Mouse (Mus musculus) T-cell, adult 2 months (primary cell): Measurements from ENCODE around the gene Taf11.

Experiments used
- DNase-seq: peaks from one replicate; pipeline ENCODE4 v3.0.0; 2022; ENCODE audit warnings: low spot score

The Taf11 gene

DNA sequence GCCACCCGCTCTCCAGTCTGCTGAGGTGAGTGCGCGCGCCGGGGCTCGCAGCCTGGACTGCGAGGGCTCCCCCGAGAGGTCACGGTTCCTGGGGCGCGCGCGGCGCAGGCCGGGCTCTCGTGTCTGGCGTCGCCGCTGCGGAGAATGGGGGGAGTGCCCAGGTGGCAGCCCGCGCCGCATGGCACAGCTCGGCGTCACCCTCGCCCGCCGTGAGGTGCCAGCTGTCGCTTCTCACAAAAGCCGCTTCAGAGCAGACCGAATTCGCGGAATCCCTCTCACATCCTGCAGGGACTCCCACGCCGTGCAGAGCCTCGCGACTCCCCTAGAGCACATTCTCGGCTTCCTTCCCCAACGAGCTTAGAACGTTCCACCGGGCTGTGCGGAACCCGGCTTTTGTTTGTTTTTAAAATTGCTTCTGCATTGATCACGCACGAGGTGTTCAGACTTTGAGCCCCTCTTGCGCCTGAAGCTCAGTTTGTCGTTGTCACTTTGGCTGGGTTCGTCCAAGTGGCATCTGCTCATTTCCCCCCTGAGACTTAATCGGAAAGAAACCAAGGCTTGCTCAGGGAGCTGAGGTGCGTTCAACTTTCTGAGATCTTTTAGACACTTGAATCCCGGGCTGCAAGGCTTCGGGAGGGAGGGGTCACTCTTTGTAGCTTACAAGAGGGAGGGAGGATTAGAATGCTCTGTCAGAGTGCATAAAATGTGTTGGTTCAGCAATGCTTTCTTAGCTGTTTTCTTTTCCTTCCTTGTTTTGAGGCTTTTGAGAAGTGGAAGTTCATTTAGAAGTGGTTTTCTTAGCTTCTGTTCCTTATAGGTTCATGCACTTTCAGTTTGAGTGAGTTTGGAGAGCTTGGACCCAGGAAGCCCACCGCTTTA lies at the start of gene Taf11:
TSS of gene Taf11 (minus strand) at position 223 of the 879 bp plus-strand sequence.
- DNase-seq, result peak; percentile 72

DNA sequence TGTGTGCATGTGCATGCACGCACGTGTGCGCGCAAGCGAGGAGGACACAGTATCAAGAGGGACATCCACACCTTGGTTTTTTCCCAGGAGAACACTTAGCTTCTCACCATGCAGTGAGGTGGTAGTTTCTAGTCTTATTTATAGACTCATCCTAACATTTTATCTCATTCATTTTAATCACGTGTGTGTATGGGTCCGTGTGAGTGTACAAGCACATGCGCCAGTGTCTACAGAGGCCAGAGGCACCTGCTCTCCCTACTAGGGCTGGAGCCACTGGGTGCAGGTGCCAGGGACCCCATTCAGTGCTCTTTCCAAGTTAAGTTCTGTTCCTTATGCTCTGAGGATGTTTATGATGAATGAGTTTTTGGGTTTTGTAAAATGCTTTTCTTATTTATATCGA lies 48.0 kb upstream of the Taf11 start:
- DNase-seq, result no peak

DNA sequence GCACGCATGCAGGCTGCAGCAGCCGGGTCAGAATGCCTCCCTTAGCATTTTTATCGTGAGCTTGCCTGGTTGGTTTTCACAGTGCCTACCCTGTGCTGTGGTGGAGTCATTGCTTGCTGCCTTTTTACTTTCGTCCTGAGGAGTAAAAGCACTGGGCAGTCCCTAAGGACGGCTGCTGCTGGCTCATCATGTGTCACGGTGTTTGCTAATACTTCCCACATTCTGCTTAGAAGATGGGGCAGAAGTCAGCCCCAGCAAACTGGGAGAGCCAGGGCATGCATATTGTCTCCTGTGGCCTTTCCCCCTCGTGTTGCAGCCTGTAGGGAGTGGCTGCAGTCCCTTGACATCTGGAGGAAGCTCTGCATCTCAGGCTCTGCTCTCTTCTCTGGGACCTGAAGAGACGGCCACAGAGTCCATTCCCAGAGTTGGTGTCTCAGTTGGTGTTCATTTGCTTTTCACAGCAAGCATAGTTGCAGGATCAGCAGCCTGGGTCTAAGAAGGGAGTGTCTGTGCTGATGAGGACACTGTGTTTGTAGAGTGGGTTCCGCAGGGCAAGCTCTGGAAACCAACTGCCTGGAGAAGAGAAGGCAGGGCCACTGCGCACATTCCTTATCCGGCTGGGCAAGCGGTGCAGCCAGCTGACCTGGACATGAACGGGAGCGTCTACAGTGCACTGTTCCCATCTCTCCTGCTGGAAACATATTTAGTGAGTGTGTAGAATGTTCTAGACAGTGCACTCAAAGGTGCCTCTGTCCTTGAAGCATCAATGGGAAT lies 45.2 kb upstream of the Taf11 start:
- DNase-seq, result no peak

DNA sequence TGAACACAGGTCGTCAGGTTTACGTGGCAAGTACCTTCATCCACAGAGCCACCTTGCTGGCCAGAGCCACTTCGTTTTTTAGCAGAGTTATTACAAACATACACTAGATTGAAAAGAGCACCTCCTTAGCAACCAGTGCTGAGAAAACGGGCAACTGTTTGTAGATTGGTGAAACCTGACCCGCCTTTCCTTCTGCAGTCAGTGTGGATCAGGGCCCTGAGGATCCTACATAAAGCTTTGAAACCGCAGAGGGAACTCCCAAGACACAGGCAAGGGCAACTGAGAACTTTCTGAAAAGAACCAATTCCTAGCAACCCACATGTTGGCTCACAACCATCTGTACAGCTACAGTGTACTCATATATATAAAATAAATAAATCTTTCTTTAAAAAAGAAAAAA lies 43.5 kb upstream of the Taf11 start:
- DNase-seq, result no peak

DNA sequence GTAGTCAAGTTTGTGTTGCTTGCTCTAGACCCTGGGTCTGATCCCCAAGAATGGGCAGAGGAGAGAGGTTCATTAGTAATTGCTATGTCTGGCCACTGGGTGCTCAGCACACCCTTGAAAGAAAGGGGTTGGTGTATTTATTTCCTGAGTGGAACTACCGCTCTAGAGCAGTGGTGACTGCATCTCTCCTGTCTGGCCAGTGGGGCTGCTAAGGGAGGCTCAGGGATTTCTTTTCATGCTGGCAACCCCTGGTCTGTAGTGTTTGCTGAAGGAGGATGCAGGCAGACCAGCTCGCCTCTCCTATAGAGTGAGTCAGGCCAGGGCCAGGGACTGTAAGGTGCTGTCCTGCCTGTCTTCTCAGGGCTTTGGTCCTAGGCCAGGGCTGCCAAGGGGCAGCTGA lies 37.5 kb upstream of the Taf11 start:
- DNase-seq, result no peak

DNA sequence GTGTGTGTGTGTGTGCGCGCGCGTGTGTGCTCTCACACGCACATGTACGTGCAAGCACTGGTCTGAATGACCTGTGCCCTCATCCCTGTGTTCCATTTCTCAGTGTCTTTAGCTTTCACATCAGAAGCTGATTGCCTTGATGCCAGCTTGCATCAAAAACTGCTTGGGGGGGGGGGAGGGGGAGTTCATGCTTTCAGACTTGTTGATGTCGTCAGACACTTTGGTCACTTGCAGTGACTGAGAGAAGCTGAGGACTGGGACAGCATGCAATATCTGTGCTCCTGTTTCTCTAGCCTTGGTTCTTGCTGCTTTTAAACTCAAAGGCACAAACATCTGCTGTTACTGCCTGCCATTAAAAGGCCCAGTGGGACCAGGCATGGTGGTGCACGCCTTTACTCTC lies 36.7 kb upstream of the Taf11 start:
- no peak for DNase-seq

DNA sequence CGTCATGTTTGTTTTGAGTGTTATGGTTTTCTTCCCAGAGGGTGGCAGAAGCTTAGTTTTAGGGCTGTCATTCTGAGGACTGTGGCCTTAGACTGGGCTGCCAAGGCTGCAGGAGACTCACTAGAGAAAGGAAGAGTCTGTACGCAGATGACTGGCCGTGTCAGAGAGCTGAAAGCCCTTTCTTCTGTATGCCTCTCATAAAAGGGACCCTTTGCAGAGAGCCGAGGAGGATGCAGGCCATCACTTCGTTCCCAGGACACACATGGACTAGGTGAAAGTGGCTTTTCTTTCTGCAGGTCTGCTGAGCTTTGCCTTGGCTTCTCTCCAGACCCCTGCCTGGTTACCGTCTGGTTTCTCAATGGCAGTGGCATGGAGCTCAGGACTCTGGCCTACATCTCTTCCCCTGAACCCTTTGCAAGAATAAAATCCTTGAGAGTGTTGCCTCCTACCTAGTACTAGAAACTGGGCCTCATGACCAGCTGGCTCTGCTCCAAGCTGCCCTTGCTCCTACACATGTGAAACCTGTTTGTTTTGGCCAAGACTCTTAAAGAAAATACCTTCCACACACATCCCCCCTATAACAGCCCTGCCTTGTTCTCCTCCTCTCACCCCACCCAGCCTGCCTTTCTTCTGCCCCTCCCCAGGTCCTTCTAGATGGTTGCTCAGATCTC lies 36.0 kb upstream of the Taf11 start:
- DNase-seq, result no peak

DNA sequence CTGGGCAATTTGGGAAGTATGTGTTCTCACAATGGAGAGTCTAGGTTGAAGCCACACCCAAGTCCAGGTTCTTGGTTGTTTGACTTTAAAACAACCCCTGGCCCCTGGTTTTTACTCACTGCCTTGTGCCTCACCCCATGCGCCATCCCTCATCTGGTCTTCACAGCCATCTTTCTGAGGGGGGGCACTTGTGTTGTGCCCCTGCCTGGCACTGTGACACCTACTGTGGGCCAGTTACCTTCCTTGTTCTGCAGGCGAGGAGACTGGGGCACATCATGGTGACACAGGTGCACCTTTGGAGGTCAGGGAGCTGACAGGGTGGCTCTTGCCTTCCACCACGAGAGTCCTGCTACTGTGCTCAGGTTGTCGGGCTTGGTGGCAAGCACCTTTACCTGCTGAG lies 32.5 kb upstream of the Taf11 start:
- DNase-seq, result no peak

DNA sequence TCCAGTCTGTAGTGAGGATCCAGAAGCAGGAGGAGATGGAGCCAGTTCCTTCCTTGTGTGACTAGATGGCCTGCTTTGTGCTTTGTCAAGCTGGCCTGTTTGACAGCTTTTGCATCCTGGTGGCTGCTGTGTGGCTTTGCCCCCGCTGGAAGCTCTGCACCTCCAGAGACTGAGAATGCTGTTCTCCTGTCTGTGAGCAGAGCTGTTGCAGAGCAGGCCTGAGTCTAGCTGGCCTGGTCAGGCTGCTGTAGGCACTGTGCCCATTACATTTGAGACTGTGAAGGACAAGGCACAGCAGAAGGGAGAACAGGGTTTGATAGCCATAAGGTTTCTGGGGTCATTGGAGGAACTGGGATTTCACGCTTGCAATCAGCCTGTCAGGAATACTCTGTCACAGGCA lies 32.1 kb upstream of the Taf11 start:
- DNase-seq, result no peak

DNA sequence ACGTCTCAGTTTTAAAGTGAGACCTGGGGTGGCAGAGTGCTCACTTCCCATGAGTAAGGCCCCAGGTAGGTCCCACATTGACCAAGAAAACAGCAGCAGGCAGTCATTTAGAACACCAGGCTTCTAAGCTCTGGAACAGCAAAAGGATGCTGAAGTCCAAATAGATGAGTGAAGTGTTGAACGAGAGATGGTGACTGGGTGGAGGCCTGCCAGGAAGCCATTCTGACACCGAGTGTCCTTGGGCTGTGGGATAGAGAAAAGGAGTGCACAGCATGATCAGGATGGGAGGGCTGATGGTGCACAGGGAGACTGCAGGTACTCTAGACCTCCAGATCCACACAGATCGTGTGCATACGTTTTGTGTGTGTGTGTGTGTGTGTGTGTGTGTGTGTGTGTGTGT lies 31.5 kb upstream of the Taf11 start:
- no peak for DNase-seq

DNA sequence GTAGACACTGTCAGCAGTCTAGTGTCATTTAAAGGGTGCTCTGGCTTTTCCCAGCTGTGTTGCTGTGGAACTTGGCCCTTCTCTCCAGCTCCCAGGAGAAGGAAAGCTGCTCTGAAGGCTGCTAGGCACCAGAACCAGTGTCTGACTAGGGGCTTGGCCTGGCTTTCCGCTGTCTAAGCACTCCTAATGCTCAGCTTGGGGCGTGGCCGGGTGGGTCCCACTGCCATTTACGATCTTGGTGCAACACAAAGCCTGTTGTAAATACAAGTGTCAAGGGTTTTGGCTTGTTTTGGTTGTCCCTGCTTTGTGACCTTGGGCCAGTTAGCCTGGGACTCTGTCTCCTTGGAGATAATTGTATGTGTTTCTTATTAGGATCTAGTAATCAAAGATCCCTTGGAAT lies 30.7 kb upstream of the Taf11 start:
- DNase-seq, result no peak

DNA sequence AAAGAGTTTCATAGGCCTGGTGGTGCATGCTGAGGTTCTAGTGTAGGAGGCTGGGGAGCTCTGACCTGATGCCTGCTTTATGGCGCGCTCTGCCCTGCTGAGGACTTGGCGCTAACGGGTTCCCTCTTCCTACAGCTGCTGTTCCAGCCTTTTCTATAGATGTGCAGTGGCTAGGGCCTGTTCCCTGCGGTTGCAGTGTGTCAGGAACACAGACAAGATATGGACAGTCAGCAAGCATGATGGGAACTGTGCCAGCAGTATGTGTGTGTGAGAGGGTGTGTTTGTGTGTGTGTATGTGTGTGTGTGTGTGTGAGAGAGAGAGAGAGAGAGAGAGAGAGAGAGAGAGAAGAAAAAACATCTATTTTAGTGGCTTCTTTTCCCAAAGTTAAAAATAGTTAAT lies 29.4 kb upstream of the Taf11 start:
- DNase-seq, result no peak

DNA sequence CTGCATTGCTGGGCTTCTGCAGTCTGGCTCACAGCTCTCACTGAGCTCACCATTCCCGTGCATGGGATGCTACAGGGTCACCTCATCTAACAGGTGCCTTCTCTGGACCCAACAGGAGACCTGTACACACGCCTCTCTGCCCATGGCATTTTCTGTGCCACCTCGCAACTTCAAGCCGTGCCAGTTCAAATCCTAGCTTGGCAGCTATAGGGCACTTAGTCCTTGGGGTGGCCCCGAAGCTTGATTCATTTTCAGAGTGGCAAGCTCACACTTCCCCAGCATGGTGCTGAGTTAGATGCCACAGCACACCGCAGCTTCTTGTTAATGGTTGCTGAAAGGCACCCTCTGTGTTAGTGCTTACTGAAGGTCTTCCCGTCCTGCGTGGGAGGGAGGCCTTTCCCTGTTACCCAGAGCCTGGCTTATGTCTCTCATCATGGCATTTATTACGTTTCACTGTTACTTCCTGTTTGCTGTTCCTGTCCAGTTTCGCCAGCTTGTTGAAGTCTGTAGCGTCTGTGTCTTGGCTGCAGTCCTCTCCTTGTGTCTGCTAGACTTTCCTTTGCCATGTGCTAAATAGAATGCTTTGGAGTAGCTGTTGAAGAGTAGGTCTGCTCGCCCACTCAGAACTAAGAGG lies 28.6 kb upstream of the Taf11 start:
- no peak for DNase-seq

DNA sequence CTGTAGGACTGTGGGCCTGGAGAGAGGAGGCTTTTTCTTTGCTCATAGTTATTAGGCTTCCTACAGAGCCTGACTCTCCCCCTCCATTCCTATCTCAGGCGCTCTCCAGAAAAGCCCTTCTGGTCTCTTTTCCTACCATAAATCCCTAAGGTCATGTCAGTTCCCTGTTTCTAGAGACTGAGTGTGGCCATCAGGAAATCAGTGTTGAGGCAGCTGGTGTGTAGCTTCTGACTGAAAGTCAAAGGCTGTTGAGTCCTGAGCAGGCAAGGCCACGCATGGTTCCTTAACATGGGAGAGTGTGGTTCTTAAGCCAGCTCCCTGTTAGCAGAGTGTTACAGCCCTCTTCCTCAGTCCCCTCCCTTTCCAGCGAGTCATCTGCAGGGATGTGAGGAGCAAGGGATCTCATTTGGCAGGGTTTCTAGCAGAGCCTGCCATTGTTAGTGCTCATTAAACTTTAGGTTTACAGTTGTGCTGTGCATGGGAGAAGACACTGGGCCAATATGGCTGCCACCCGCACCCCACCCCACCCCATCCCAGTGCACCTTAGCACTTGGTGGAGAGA lies 27.5 kb upstream of the Taf11 start:
- DNase-seq, result no peak

DNA sequence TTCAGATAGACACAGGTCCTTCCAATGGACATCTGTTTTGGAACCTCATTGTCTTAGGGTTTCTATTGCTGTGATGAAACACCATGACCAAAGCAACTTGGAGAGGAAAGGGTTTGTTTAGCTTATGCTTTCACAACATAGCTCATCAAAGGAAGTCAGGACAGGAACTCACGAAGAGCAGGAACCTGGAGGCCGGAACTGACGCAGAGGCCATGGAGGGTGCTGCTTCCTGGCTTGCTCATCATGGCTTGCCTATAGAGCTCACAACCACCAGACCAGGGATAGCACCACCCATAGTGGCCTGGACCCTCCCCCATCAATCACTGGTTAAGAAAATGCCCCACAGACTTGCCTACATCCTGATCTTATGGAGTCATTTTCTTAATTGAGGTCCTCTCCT lies 25.4 kb upstream of the Taf11 start:
- DNase-seq, result no peak

DNA sequence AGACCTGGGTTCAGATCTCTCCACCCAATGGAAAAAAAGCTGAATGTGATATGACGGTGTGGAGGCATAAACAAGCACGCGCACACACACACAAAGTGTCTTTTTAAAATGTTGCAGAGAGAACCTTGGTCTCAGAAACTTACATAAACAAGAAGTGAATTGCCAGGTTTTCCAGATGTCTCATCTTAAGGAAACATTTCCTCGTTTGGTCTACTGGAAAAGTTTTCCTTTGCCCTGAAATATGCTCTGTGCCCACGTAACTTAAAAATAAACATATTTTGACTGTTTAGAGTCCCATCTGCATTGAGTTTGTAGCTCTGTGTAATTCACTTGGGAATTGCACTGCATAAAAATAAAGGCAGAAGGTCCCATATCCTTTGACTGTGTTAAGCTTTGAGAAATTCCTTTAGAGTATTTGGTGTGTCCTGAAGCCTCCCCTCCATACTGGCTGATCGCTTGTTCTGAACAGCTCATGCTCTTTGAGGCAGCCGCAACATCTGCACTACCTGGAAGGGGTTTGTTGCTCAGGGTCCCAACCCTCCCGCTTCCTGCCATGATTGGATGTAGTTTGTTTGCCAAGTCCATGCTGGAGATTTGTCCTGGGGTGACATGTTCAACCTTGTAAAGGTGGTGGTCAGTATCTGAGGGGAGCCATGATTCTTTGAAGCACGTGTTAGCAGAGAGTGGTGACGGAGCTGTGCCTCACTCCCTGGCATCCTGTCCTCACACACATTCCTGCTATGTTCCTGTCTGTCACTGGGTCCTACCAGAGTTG lies 24.7 kb upstream of the Taf11 start:
- no peak for DNase-seq

DNA sequence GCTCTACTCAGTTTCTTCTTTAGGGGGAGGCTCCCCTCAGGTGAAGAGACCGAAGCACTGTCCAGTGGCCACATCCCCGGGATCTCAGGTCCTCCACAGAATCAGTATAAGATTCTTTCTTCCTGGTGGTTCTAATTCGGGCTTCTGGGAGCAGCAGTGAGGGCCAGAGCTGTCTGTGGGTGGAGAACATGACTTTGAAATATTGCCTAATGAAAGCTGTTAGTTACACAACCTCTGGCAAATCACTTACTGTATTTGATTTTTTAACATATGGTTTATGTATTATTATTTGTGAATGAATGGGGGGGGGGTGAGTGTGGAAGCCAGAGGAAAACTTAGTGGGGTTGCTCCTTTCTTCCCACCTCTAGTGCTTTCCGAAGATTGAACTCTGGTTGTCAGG lies 22.2 kb upstream of the Taf11 start:
- DNase-seq, result no peak

DNA sequence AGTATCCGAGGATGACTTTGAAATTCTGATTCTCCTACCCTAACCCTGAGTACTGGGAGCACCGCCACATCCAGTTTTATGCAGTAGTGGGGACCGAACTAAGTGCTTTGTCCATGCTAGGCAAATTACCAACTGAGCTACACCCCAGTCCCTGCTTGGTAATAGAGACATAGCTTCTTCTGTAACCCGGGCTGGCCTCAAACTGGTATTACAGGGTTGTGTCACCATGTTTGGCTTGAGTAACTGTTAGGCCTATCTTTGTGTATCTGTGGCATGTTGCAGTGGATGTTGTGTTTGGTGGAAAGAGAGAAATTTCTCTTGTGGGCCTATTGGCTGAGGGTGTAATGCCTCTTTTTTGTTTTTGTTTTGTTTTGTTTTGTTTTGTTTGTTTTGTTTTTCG lies 20.6 kb upstream of the Taf11 start:
- no peak for DNase-seq

DNA sequence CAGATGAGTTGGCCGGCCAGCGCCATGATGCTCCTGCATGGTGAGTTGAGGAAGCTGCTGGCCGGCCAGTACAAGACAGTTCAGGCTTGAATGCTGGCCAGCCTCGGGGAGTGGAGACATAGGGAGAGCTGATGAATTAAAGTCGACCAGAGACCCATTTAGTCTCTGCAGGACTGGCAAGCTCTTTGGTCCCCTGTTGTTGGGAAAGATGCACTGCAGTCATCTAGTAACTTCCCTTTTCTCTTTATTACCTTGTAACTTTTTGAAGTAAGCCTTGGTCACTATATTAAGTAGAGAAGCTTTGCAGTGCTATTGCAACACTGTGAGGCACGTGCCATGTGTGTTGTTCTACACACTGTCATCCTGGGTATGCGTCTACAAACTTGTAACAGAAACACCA lies 15.9 kb upstream of the Taf11 start:
- DNase-seq, result no peak

DNA sequence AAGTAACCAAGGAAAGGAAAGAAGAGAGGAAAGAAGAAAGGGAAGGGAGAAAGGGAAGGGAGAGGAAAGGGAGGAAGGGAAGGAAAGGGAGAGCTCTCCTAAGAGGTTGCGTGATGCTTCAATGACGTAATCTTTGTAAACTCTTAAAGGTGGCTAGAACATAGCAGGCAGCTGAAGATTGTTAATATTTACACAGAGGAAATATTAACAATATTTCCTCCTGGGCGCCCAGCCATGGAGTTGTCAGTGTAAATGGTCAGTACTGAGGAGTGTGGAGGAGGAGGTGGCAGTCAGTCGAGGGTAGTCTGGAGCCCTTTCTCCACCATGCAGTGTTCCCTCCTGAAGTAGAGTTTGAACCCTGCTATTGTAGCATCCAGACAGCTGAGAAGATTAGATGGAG lies 15.4 kb upstream of the Taf11 start:
- DNase-seq, result no peak

DNA sequence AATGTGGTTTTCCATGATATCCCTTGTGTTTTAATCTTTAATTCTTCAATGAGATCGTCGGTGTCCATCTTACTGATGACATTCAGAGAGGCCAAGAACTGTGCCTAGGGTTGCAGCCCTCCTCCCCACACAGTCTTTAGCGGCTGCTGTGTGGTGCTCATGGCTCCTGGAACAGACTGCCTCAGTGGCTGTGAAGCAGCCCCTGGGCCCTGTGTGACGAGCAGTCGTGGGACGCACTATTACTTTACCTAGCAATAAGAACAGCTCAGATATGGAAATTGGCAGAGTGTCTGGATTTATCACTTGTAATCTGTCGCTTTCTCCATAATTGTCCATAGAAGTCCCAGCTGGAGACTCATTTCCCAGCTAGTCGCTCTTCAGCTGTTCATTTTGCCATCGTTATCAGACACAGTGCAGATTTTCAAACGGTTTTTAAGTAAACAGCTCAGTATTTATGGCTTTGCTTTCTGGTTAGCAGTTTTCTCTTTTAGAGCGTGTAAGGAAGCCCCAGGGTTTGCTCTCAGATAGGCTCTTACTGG lies 12.6 kb upstream of the Taf11 start:
- no peak for DNase-seq
